Mouse (Mus musculus) lung, embryonic 16.5 days (tissue): Measurements from ENCODE around the gene Rnf227. TPM values are rescaled to one million over a fixed set of nuclear protein-coding genes. Genes with fewer than 3 reads are reported as not detected.
A peak's percentile ranks its signal among the peaks of the same experiment; 100 is the strongest.

Experiments
- ATAC-seq: fragments of 200-750 bp; cut with Nextera tagmentation; 2 replicates; pipeline ENCODE4 v1.8.0; 2017; ENCODE audit warnings: low read depth, mild to moderate bottlenecking, moderate library complexity
- H3K27ac ChIP-seq: fragments of 300-500 bp; sonication (generic); 2 replicates; pipeline ENCODE4 v1.5.1; 2014; ENCODE audit warnings: mild to moderate bottlenecking, control low read depth, low read length
- H3K27me3 ChIP-seq: fragments of 300-500 bp; sonication (generic); 2 replicates; pipeline ENCODE4 v1.6.1; 2014; ENCODE audit warnings: low read depth, low read length, mixed read lengths; ENCODE audit not compliant: control insufficient read depth, insufficient read depth
- H3K36me3 ChIP-seq: fragments of 300-500 bp; sonication (generic); 2 replicates; pipeline ENCODE4 v1.6.1; 2014; ENCODE audit warnings: low read length; ENCODE audit not compliant: control insufficient read depth, insufficient read depth
- H3K4me1 ChIP-seq: fragments of 300-500 bp; sonication (generic); replicated peaks from 2 replicates; pipeline ENCODE4 v1.6.1; 2014; ENCODE audit warnings: low read length, mixed read lengths; ENCODE audit not compliant: control insufficient read depth, insufficient read depth
- H3K4me2 ChIP-seq: fragments of 300-500 bp; sonication (generic); 2 replicates; pipeline ENCODE4 v1.6.1; 2014; ENCODE audit warnings: low read depth, low read length, control low read depth
- H3K4me3 ChIP-seq: fragments of 300-500 bp; sonication (generic); 2 replicates; pipeline ENCODE4 v1.5.1; 2014; ENCODE audit warnings: mild to moderate bottlenecking, low read length, control low read depth
- H3K9ac ChIP-seq: fragments of 300-500 bp; sonication (generic); 2 replicates; pipeline ENCODE4 v1.6.1; 2014; ENCODE audit warnings: low read length, control low read depth
- H3K9me3 ChIP-seq: fragments of 300-500 bp; sonication (generic); 2 replicates; pipeline ENCODE4 v1.6.1; 2016; ENCODE audit warnings: low read length; ENCODE audit not compliant: control insufficient read depth
- WGBS: fragments of 180-500 bp; shearing (Covaris S2); extraction: QIAGEN DNeasy Blood & Tissue Kit; methylation state at CpG from one replicate; pipeline ENCODE4 v1.1.7; 2014; 5-methylcytosine and 5-hydroxymethylcytosine counted together
- polyA plus RNA-seq: library from polyadenylated mRNA; unstranded; fragments of >200 nt; fragmentation: Nextera tagmentation; extraction: Ambion mirVana; gene quantifications from 2 replicates; pipeline ENCODE4 v1.2.1, GENCODE M21; 2015

Rnf227 gene
- polyA plus RNA-seq, 1 experiment from 2014 or later: 11.0 TPM

DNA sequence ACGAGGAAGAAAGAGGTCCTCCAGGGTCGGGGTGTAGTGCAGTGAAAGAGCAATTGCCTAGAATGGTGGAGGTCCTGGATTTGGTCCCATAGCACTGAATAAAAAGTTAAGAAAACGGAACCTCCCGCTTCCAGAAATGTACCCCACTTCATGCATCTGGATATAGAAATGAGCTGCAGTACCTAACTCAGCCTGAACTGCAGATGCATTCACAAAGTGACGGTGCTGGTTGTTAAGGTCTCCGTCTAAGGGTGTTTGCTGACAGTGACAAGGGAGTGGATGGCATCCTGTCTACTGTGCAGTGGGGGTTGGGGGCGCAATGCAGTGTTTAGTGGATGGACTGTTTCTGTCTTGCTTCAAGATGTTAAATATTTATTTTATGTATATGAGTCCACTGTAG lies 46.5 kb downstream of the Rnf227 start:
- Histone ChIP-seq H3K4me2 (no peak overlapping the region), H3K4me3 (no peak overlapping the region), H3K27me3 (no peaks in the 10 kb centered on the region), H3K4me1 (peaks cover 8% of the 10 kb centered on the region; the same call in 1 of the 2 replicates), H3K27ac (no peak overlapping the region), H3K9ac (no peak overlapping the region), H3K36me3 (no peaks in the 10 kb centered on the region), H3K9me3 (no peaks in the 10 kb centered on the region)
- no peak for ATAC-seq
- WGBS: 61% methylated on average over 7 of the region's 7 CpGs

DNA sequence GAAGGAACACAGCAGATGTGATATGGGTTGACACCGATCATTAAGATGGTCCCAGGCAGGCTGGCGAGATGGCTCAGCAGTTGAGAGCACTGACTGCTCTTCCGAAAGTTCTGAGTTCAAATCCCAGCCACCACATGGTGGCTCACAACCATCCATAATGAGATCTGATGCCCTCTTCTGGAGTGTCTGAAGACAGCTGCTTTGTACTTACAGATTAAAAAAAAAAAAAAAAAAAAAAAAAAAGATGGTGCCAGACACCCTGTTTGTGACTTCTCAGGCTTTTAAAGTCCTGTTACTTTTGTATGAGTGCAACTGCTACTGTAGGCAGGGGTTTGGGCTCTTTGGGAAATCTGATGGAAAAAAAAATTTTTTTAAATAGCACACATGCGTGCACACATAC lies 48.4 kb downstream of the Rnf227 start:
- Histone ChIP-seq H3K4me3 (no peak overlapping the region), H3K9me3 (no peaks in the 10 kb centered on the region), H3K4me1 (peaks cover 8% of the 10 kb centered on the region; the same call in 1 of the 2 replicates), H3K27me3 (no peaks in the 10 kb centered on the region), H3K4me2 (no peak overlapping the region), H3K27ac (no peak overlapping the region), H3K9ac (no peak overlapping the region), H3K36me3 (no peaks in the 10 kb centered on the region)
- ATAC-seq: no peak
- 93% methylated on average over 4 of the region's 4 CpGs for WGBS

DNA sequence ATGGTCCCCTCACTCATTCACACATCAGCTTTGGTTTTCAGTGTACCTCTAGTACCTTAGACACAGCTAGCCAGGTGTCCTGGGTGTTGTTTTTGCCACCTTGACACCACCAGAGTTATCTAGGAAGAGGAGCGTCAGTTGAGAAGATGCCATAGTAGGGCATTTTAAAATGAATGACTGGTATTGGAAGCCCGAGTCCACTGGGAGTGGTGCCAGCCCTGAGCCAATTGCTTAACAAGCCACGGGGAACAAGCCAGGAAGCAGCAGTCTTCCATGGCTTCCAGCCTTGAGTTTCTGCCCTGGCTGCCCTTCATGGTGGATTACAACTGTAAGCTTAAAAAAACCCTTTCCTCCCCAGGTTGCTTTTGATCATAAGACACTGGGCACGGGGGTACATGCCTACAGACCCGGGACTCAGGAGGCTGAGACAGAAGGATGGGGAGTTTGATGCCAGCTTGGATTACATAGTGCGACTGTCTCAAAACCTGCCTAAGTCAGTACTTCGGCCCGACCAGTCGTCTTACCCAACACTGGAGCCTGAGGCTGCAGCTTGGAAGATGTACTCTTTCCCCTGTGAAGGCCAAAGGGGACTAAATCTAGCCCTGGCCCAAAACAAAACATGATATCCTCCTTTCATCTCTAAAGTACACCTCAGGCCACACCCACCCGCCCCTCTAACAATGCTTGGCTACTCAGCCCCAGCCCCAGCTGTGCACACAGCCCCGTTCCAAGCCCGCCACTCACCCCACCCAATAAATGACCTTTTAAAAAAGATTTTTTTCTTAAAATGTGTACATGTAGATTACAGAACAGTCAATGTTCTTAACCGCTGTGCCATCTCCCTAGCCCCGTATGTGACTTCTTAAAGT lies 49.5 kb downstream of the Rnf227 start:
- Histone ChIP-seq H3K4me2 (0 out of 2 replicates have a peak overlapping the region, but pooled peaks have one; percentile 8), H3K9ac (no peak overlapping the region), H3K27me3 (no peaks in the 10 kb centered on the region), H3K27ac (no peak overlapping the region), H3K9me3 (no peaks in the 10 kb centered on the region), H3K4me1 (peaks cover 11% of the 10 kb centered on the region; the same call in 1 of the 2 replicates), H3K4me3 (no peak overlapping the region), H3K36me3 (no peaks in the 10 kb centered on the region)
- ATAC-seq: peak; percentile 16; the same call in 1 of the 2 replicates
- 56% methylated on average over 14 of the region's 14 CpGs for WGBS

DNA sequence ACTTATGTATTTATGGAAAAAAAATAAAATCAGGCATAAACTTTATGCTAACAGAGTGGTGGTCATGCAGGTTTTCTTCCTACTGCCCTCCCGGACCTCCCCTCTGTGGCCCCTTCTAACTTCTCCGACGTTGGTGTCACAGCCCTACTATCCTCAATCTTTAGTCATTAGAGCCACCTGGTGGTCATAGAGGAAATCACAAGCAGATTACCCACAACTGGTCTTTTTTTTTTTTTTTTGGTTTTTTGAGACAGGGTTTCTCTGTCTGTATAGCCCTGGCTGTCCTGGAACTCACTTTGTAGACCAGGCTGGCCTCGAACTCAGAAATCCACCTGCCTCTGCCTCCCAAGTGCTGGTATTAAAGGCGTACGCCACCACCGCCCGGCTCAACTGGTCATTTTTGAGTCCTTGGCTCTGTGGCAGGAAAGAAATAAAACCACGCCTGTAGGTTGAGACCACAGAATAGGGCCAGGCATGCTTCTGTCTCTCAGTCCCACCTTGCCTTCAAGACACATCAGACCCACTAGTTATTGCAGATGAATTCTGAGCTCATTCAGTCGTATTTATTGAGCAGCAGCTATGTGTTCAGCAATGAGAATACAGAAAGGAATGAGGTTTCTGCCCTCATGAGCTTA lies 50.3 kb downstream of the Rnf227 start:
- Histone ChIP-seq H3K27ac (no peak overlapping the region), H3K4me3 (no peak overlapping the region), H3K9me3 (no peaks in the 10 kb centered on the region), H3K4me2 (0 out of 2 replicates have a peak overlapping the region, but pooled peaks have one; percentile 8), H3K4me1 (peaks cover 11% of the 10 kb centered on the region; the same call in 1 of the 2 replicates), H3K9ac (no peak overlapping the region), H3K36me3 (no peaks in the 10 kb centered on the region), H3K27me3 (no peaks in the 10 kb centered on the region)
- ATAC-seq: peak; percentile 27; the same call in 1 of the 2 replicates
- 47% methylated on average over 10 of the region's 10 CpGs for WGBS

Other genes with a start within 250 kb of the Rnf227 start
- 31.1 and 32.4 TPM in 2 replicates for gene Per1, start 245.2 kb upstream of the Rnf227 start, polyA plus RNA-seq
- 0.38 and 0.43 TPM in 2 replicates for gene Hes7, start 220.1 kb upstream of the Rnf227 start, polyA plus RNA-seq
- gene 9130213A22Rik, start 217.9 kb upstream of the Rnf227 start, polyA plus RNA-seq: 0.36 and 0.44 TPM in 2 replicates
- gene Aloxe3, start 214.6 kb upstream of the Rnf227 start, polyA plus RNA-seq: 0.24 and 0.31 TPM in 2 replicates
- 0.33 TPM in 1 of 2 replicates, not detected in the other for gene Alox12b, start 183.5 kb upstream of the Rnf227 start, polyA plus RNA-seq
- 0.43 and 0.44 TPM in 2 replicates for gene Alox8, start 142.6 kb upstream of the Rnf227 start, polyA plus RNA-seq
- gene Gucy2e, start 103.4 kb upstream of the Rnf227 start, polyA plus RNA-seq: 0.10 TPM in 2 replicates
- 26.3 and 28.7 TPM in 2 replicates for gene Cntrob, start 16.7 kb upstream of the Rnf227 start, polyA plus RNA-seq
- 159 and 168 TPM in 2 replicates for gene Trappc1, start 16.5 kb upstream of the Rnf227 start, polyA plus RNA-seq
- gene Kcnab3, start 14.2 kb upstream of the Rnf227 start, polyA plus RNA-seq: 0.62 and 1.6 TPM in 2 replicates
- gene Chd3, start 28.9 kb downstream of the Rnf227 start, polyA plus RNA-seq: 56.9 and 60.3 TPM in 2 replicates
- gene Naa38, start 55.0 kb downstream of the Rnf227 start, polyA plus RNA-seq: 158 and 165 TPM in 2 replicates
- 32.3 and 32.6 TPM in 2 replicates for gene Cyb5d1, start 55.2 kb downstream of the Rnf227 start, polyA plus RNA-seq
- gene Tmem88, start 57.8 kb downstream of the Rnf227 start, polyA plus RNA-seq: 54.7 and 57.4 TPM in 2 replicates
- 25.2 and 26.0 TPM in 2 replicates for gene Kdm6b, start 73.2 kb downstream of the Rnf227 start, polyA plus RNA-seq
- 1.9 TPM in 2 replicates for gene Dnah2, start 208.6 kb downstream of the Rnf227 start, polyA plus RNA-seq
- gene Efnb3, start 219.7 kb downstream of the Rnf227 start, polyA plus RNA-seq: 5.6 and 5.7 TPM in 2 replicates
- 26.2 and 29.2 TPM in 2 replicates for gene Wrap53, start 239.8 kb downstream of the Rnf227 start, polyA plus RNA-seq
- gene Trp53, start 239.9 kb downstream of the Rnf227 start, polyA plus RNA-seq: 141 and 154 TPM in 2 replicates